Mouse (Mus musculus): ENCODE data around the gene Mgat5.

- TF ChIP-seq CTCF (conservative IDR thresholded peaks at IDR 0.05; ENCODE audit: insufficient read depth, insufficient read length, low read depth, low read length), result no peak
- no peak for TF ChIP-seq POLR2A (IDR thresholded peaks at IDR 0.05; ENCODE audit: low read depth, low read length)
These were observed 326.9 kb downstream of the Mgat5 start for GRCm38 (mm10) chr1:127531723-127532122.
